Mouse (Mus musculus): ENCODE results near the gene Slc38a9. TPM values are rescaled to one million over a fixed set of nuclear protein-coding genes. Genes with fewer than 3 reads are reported as not detected.

The Slc38a9 gene
- total RNA-seq, 2 experiments from 2014 or later = 6.9 to 8.1 TPM

- no peak for TF ChIP-seq CTCF (IDR thresholded peaks at IDR 0.05)
- DNase-seq = no peak
- intact Hi-C loops (cut with DNase I) = no loop called here
- H3K27ac ChIP-seq = no peak within 1 kb of the TSS
- H3K4me3 ChIP-seq = no peak within 1 kb of the TSS
These were observed 8.3 kb upstream of the Slc38a9 start, which contains the start of gene Ddx4 for GRCm38 (mm10) chr13:112652205-112652604. Gene Ddx4, minus strand, starts transcription at chr13:112652475.

GRCm38 (mm10) chr13:112659986-112660573 is 471 bp upstream of the Slc38a9 start:
- no peak for DNase-seq
- H3K27ac ChIP-seq = peak overlapping the region; percentile 88
- intact Hi-C loops (cut with DNase I) = loop anchor here (5.0 kb wide), 1 partner anchor 267 kb away; the partner anchor contains the start of genes Dhx29 and Mtrex
- peak overlapping the region; percentile 78 for H3K4me3 ChIP-seq
- no peak for TF ChIP-seq CTCF (IDR thresholded peaks at IDR 0.05)

GRCm38 (mm10) chr13:112661687-112662086 is 1.1 kb downstream of the Slc38a9 start:
- Histone ChIP-seq H3K27ac (no peak overlapping the region), H3K4me3 (no peak overlapping the region; the same call in 1 of the 2 replicates)
- intact Hi-C loops (cut with DNase I) = loop anchor here (5.0 kb wide), 1 partner anchor 266 kb away; the partner anchor contains the start of genes Dhx29 and Mtrex
- no peak for DNase-seq
- no peak for TF ChIP-seq CTCF (IDR thresholded peaks at IDR 0.05)

- DNase-seq = no peak
- Histone ChIP-seq H3K4me3 (no peak overlapping the region), H3K27ac (no peak overlapping the region)
- no peak for TF ChIP-seq CTCF (IDR thresholded peaks at IDR 0.05)
- intact Hi-C loops (cut with DNase I) = no loop called here
These were observed 6.0 kb downstream of the Slc38a9 start for GRCm38 (mm10) chr13:112666433-112667024.

- no peak overlapping the region for H3K27ac ChIP-seq
- DNase-seq = no peak
- no peak for TF ChIP-seq CTCF (IDR thresholded peaks at IDR 0.05)
- intact Hi-C loops (cut with DNase I) = no loop called here
- no peak overlapping the region for H3K4me3 ChIP-seq
These were observed 6.7 kb downstream of the Slc38a9 start for GRCm38 (mm10) chr13:112667215-112667614.

GRCm38 (mm10) chr13:112671708-112672107 is 11.2 kb downstream of the Slc38a9 start:
- Histone ChIP-seq H3K27ac (no peak overlapping the region), H3K4me3 (no peak overlapping the region)
- intact Hi-C loops (cut with DNase I) = loop anchor here (10.0 kb wide), 2 partner anchors 193 to 363 kb away; partner anchors contain the start of gene Cdc20b
- 0 out of 2 replicates have a peak, but pooled peaks have one; percentile 1 for TF ChIP-seq CTCF (IDR thresholded peaks at IDR 0.05)
- DNase-seq = peak; percentile 19

GRCm38 (mm10) chr13:112672797-112673196 is 12.2 kb downstream of the Slc38a9 start:
- DNase-seq = no peak
- intact Hi-C loops (cut with DNase I) = loop anchor here (10.0 kb wide), 2 partner anchors 192 to 362 kb away; partner anchors contain the start of gene Cdc20b
- Histone ChIP-seq H3K4me3 (no peak overlapping the region), H3K27ac (no peak overlapping the region)
- TF ChIP-seq CTCF (IDR thresholded peaks at IDR 0.05) = no peak

- DNase-seq = peak; percentile 69
- Histone ChIP-seq H3K4me3 (peak overlapping the region; percentile 59), H3K27ac (peak overlapping the region; percentile 62)
- peak; percentile 87 for TF ChIP-seq CTCF (IDR thresholded peaks at IDR 0.05)
- intact Hi-C loops (cut with DNase I) = loop anchor here (1.0 to 10.0 kb wide), 3 partner anchors 191 to 361 kb away; partner anchors contain the start of gene Cdc20b
These were observed 13.4 kb downstream of the Slc38a9 start for GRCm38 (mm10) chr13:112673899-112674447.

GRCm38 (mm10) chr13:112678154-112678553 is 17.6 kb downstream of the Slc38a9 start:
- intact Hi-C loops (cut with DNase I) = loop anchor here (5.0 to 10.0 kb wide), 3 partner anchors 124 to 357 kb away; partner anchors contain the start of genes Cdc20b and Plpp1
- peak; percentile 12; the same call in 1 of the 2 replicates for TF ChIP-seq CTCF (IDR thresholded peaks at IDR 0.05)
- no peak overlapping the region for H3K4me3 ChIP-seq
- no peak for DNase-seq
- no peak overlapping the region for H3K27ac ChIP-seq

- no peak for TF ChIP-seq CTCF (IDR thresholded peaks at IDR 0.05)
- no peak for DNase-seq
- H3K27ac ChIP-seq = 0 out of 2 replicates have a peak overlapping the region, but pooled peaks have one; percentile 16
- H3K4me3 ChIP-seq = no peak overlapping the region
- intact Hi-C loops (cut with DNase I) = no loop called here
These were observed 22.8 kb downstream of the Slc38a9 start for GRCm38 (mm10) chr13:112683312-112683711.

GRCm38 (mm10) chr13:112683970-112684369 is 23.4 kb downstream of the Slc38a9 start:
- no peak for TF ChIP-seq CTCF (IDR thresholded peaks at IDR 0.05)
- peak overlapping the region; percentile 58; the same call in 1 of the 2 replicates for H3K27ac ChIP-seq
- intact Hi-C loops (cut with DNase I) = no loop called here

GRCm38 (mm10) chr13:112686155-112686554 is 25.6 kb downstream of the Slc38a9 start:
- intact Hi-C loops (cut with DNase I) = no loop called here
- no peak for TF ChIP-seq CTCF (IDR thresholded peaks at IDR 0.05)
- Histone ChIP-seq H3K4me3 (no peak overlapping the region), H3K27ac (no peak overlapping the region)
- DNase-seq = no peak

More at GRCm38 (mm10) chr13:112683970-112684369, 23.4 kb downstream of the Slc38a9 start:
- DNase-seq = no peak
- H3K4me3 ChIP-seq = no peak overlapping the region

Measured in gastrocnemius, adult 2 months (tissue).